Mouse (Mus musculus) adipocyte (in vitro differentiated cells): ENCODE measurements around the gene Nrcam.

Source experiments
- DNase-seq: peaks from one replicate; pipeline ENCODE4 v3.0.0-alpha.2; 2016; ENCODE audit warnings: low spot score

Nrcam gene

GRCm38 (mm10) chr12:44371076-44371710 lies 42.5 kb downstream of the Nrcam start:
- no peak for DNase-seq

DNA sequence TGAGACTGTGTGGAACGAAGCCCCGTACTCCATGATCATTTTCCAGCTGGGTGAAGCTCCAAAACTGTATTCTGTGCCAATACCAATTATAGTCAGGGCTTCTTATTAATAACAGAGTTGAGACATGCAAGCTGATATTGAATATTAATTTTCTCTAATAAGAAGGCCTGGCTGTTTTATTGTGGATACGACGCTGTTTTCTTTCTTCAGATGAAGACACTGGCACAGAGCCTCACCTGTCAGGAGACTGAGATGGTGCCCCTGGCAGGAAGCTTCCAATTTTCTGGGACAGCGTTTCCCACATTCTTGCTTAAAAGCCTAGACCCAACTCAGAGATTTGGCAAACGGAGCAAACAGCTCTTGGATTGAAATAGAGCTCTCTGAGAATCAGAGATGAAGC lies 47.3 kb downstream of the Nrcam start:
- DNase-seq: no peak

GRCm38 (mm10) chr12:44378431-44379161 lies 49.9 kb downstream of the Nrcam start:
- no peak for DNase-seq

DNA sequence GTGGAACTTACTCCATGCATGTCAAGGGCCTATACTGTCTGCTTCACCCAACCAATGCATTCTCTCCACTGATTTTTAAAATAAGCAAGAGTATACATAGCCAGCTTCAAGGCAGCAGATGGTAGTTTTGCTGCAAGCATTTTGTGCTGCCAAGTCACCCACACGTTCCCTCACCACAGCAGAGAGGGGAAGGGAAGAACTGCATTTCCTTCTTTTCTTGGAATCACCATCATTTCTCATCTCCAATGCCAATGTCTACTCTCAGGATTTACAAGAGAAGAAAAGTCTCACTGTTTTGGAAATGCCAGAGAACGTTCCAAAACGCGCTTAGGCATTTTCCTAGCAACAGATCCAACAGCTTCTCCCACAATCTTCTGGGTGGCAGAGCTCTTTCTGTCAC lies 52.1 kb downstream of the Nrcam start:
- no peak for DNase-seq

DNA sequence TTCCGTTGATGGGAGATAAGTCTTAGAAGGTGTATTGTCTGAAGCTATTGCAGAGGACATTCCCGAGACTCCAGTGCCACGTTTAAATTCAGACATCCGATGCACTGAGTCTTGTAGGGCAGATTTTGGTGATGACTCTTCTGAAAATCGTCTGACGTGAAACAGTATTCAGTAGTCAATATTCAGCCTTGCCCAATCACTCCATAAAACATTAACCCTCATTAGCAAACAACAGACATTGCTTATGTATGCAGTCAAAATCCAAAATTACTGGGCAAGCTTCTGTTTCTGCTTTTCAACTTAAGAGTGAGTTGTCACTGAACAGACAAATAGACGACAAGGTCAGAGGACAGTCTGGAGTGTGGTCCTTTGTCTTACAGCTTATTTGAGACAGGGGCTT lies 57.7 kb downstream of the Nrcam start:
- DNase-seq: no peak

DNA sequence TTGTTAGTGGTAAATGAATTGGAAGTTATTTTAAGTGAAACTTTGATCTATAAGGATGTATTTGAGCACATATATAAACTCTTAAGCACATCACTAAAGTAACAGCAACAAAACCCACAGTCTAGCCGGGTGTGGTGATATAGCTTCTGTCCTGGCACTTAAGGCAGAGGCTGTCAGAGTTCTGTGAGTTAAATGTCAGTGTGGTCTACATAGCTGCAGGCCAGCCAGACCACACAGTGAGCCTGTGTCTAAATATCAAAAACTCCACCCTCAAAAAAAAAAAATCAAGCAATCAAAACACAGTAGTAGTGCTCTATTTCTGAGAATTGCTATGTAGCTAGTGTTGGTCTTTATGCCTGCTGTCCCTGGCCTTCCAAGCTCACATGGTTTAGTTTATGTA lies 59.5 kb downstream of the Nrcam start:
- DNase-seq: no peak

GRCm38 (mm10) chr12:44390391-44391137 lies 61.9 kb downstream of the Nrcam start:
- DNase-seq: no peak

GRCm38 (mm10) chr12:44394901-44395300 lies 66.2 kb downstream of the Nrcam start:
- DNase-seq: no peak

- no peak for DNase-seq
These were observed 69.1 kb downstream of the Nrcam start for GRCm38 (mm10) chr12:44397782-44398181.

DNA sequence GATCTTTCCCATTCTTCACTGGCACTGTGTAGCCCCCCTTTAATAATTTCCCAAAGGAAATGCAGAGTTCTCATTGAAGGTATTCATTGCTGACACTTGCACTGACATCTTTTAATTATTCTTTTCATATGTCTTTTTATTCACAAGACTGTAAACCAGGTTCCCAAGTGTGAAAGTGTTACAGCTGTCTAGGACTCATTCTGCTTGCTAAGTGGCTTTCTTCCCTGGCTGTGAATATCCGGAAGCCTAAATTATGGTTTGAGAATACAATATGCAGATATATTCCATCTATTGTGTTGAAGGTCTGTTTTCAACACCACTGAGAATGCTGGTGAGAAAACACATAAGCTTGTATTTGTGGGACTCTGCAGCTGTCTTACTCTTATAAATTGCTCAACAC lies 73.4 kb downstream of the Nrcam start:
- no peak for DNase-seq

DNA sequence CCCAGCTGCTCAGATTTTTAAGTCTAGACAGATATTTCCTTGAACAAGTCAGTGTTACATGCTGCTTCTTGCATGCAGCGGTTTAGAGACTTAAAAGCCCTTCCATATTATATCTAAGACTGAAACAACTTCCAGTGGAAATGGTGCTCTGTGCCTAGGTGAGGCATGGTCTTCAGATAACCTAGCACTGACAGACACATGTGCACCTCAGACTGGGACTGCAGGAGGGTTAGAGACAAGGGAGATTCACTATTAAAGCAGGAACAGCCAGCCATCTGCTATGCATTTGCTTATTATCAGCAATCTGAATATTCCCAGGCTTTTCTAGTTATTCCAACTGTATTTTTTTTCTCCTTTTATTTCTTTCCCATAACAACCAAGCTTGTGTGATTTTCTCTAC lies 74.6 kb downstream of the Nrcam start:
- no peak for DNase-seq

- no peak for DNase-seq
These were observed 75.2 kb downstream of the Nrcam start for GRCm38 (mm10) chr12:44403731-44404424.

DNA sequence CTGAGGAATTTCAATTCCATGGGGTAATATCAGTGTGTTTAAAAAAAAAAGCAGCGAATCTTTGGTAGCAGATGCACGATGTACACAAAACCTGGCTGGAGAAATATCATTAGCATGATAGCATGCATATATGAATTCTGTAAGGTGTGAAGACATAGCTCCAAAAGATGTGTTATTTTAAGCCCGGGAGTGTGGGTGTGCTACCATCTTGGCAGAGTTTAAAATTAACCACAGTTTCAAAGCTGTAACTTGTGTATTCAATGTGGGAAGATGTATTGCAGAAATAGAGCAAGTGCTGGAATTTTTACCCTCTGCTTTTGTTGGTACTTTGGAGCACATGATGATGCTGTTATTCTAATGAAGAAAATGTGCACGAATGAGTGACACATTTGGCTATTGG lies 81.1 kb downstream of the Nrcam start:
- no peak for DNase-seq

DNA sequence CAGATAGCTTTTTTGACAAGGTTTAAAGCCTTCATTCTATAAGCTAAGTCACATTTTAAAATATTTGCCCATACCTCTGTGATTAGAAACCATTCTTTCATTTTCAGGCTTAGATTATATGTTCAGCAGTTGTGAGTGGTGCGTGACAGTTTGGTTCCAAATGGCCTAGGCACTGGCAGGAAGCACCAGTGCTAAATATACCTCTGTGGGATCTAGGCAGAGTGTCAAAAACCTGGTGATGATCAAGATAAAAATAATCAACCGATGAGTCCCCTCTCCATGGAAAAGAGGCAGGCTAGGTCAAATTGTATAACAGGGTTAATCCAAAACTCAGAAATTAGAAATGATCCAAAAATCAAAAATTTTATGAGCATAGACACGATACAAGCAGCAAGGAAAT lies 82.3 kb downstream of the Nrcam start:
- no peak for DNase-seq

- DNase-seq: no peak
These were observed 93.6 kb downstream of the Nrcam start for GRCm38 (mm10) chr12:44422154-44422866.

GRCm38 (mm10) chr12:44422867-44423255 lies 94.2 kb downstream of the Nrcam start:
- no peak for DNase-seq

DNA sequence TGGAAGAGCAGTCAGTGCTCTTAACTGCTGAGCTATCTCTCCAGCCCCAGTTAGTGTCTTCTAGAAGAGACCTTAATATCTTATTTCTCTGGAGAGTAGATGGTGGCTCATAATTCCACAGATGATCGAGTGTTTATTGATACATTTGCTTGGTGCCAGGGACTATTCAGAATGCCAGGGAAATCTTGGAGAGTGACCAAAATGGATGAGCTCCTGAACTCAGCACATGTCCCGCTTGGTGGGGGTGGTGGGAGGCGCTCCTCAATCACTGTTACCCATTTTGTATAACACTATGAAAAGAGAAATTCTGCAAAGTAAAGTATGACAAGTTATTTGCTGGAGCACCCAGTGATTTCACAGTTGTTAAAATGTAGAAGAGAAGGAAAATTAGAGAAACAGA lies 95.3 kb downstream of the Nrcam start:
- DNase-seq: no peak

DNA sequence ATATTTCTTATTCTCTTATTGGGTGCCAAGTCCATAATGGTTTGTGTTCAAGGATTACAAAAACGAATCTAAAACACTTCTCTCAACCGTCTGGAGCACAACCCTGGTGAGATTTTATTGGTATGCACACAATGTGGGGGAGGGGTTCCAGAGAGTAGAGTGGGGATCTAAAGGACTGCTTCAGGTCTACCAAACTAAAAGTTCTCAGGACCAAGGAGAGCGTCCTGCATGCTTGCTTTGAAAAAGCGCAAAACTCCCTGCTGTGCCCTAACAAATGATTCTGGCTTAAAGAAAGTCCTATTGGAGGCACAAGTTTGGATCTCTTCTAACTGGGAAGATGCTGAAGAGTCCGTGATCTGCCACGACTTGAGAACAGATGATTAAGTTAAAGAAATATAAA lies 96.4 kb downstream of the Nrcam start:
- peak; percentile 2 for DNase-seq

DNA sequence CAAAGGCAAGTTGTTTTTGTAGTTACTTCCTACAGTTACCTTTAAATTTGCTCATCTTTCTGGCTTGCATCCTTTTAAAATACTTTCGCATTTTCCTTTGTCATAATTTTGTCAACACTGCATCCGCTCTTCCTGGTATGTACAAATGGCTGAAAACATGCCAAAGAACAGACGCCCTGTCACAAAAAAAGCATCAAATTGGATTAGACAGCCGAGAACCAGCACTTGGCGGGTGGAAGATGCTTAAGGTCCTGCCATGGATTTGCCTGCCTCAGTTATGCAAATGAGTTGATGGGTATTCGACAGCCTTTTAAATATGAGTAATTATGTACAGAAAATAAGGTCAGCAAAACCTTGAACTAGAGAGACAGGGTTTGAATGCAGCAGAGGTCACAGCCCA lies 101.7 kb downstream of the Nrcam start:
- no peak for DNase-seq

DNA sequence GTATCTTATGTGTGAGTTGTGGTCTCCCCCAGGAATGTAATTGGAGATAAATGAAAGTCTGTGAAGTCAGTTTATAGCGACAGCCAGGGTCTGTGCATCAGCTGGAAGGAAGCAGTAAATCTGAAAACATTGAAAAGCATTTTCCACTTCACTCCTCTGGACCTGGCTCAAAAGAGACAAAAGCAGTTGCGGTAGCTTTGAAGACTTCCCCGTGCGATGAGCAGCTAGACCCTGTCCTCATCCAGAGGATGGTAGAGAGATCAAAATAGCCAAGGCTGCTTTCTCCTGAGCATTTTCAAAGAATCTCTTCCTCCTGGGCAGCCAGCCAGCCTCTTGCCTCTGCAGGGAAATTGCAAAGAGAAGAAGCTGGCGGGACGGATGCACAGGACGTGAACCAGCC lies 102.3 kb downstream of the Nrcam start:
- DNase-seq: no peak

GRCm38 (mm10) chr12:44432727-44433126 lies 104.0 kb downstream of the Nrcam start:
- DNase-seq: no peak
